Mouse (Mus musculus) midbrain, embryonic 15.5 days (tissue): ENCODE measurements around the gene Pigr. TPM values are rescaled to one million over a fixed set of nuclear protein-coding genes. Genes with fewer than 3 reads are reported as not detected.

ENCODE experiments used
- ATAC-seq: fragments of 200-750 bp; cut with Nextera tagmentation; replicated peaks from 2 replicates; pipeline ENCODE4 v1.8.0; 2017; ENCODE audit warnings: moderate TSS enrichment
- H3K27ac ChIP-seq: fragments of 300-500 bp; sonication (generic); 2 replicates; pipeline ENCODE4 v1.5.1; 2015; ENCODE audit warnings: mild to moderate bottlenecking, inconsistent platforms
- H3K27me3 ChIP-seq: fragments of 300-500 bp; sonication (generic); replicated peaks from 2 replicates; pipeline ENCODE4 v1.6.1; 2015; ENCODE audit warnings: inconsistent platforms
- H3K36me3 ChIP-seq: fragments of 300-500 bp; sonication (generic); replicated peaks from 2 replicates; pipeline ENCODE4 v1.6.1; 2015; ENCODE audit warnings: inconsistent platforms
- H3K4me1 ChIP-seq: fragments of 300-500 bp; sonication (generic); 2 replicates; pipeline ENCODE4 v1.6.1; 2015; ENCODE audit warnings: inconsistent platforms
- H3K4me2 ChIP-seq: fragments of 300-500 bp; sonication (generic); 2 replicates; pipeline ENCODE4 v1.6.1; 2015; ENCODE audit warnings: inconsistent platforms, mild to moderate bottlenecking, moderate library complexity
- H3K4me3 ChIP-seq: fragments of 300-500 bp; sonication (generic); 2 replicates; pipeline ENCODE4 v1.5.1; 2015; ENCODE audit warnings: mild to moderate bottlenecking, inconsistent platforms
- H3K9ac ChIP-seq: fragments of 300-500 bp; sonication (generic); 2 replicates; pipeline ENCODE4 v1.6.1; 2015; ENCODE audit warnings: mild to moderate bottlenecking, inconsistent platforms
- H3K9me3 ChIP-seq: fragments of 300-500 bp; sonication (generic); 2 replicates; pipeline ENCODE4 v1.6.1; 2016; ENCODE audit warnings: inconsistent platforms
- WGBS: fragments of 180-500 bp; shearing (Covaris S2); methylation state at CpG from one replicate; pipeline ENCODE4 v1.1.7; 2015; ENCODE audit warnings: mixed read lengths; 5-methylcytosine and 5-hydroxymethylcytosine counted together
- polyA plus RNA-seq: library from polyadenylated mRNA; unstranded; fragments of >200 nt; fragmentation: Nextera tagmentation; extraction: Ambion mirVana; gene quantifications from 2 replicates; pipeline ENCODE4 v1.2.1, GENCODE M21; 2015

The Pigr gene
- polyA plus RNA-seq, 1 experiment from 2014 or later, result not detected

- WGBS, result 60% methylated on average over 6 of the region's 6 CpGs
- ATAC-seq, result no peak
- Histone ChIP-seq H3K9ac (no peak overlapping the region), H3K27ac (no peak overlapping the region), H3K4me2 (no peak overlapping the region), H3K27me3 (no peaks in the 10 kb centered on the region), H3K36me3 (no peaks in the 10 kb centered on the region), H3K4me3 (no peak overlapping the region), H3K9me3 (no peaks in the 10 kb centered on the region), H3K4me1 (no peaks in the 10 kb centered on the region)
Observed at GRCm38 (mm10) chr1:130802976-130803375, 23.5 kb upstream of the Pigr start.

GRCm38 (mm10) chr1:130804279-130804678, 22.2 kb upstream of the Pigr start:
- Histone ChIP-seq H3K4me2 (no peak overlapping the region), H3K4me1 (no peaks in the 10 kb centered on the region), H3K27me3 (no peaks in the 10 kb centered on the region), H3K9ac (no peak overlapping the region), H3K27ac (no peak overlapping the region), H3K4me3 (no peak overlapping the region), H3K36me3 (no peaks in the 10 kb centered on the region), H3K9me3 (no peaks in the 10 kb centered on the region)
- WGBS, result 60% methylated on average over 6 of the region's 6 CpGs
- no peak for ATAC-seq

- WGBS, result 78% methylated on average over 3 of the region's 3 CpGs
- ATAC-seq, result no peak
Observed at GRCm38 (mm10) chr1:130810906-130811305, 15.6 kb upstream of the Pigr start.

DNA sequence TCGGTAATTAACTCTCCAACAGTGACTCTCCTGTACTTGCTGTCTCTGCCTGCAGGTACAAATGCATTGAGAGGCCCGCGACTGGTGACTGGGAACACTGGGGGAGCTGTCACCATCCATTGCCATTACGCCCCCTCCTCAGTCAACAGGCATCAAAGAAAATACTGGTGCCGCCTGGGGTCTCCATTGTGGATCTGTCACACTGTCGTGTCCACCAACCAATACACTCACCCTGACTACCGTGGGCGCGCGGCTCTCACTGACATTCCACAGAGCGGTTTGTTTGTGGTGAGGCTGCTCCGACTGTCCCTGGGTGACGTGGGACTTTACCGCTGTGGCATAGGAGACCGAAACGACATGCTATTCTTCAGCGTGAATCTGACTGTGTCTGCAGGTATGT, 15.2 kb upstream of the Pigr start:
- no peak overlapping the region for H3K4me2 ChIP-seq
- H3K27ac ChIP-seq, result no peak overlapping the region
- ATAC-seq, result no peak
- H3K4me1 ChIP-seq, result no peaks in the 10 kb centered on the region
- H3K4me3 ChIP-seq, result no peak overlapping the region
- H3K36me3 ChIP-seq, result no peaks in the 10 kb centered on the region
- no peaks in the 10 kb centered on the region for H3K27me3 ChIP-seq
- no peak overlapping the region for H3K9ac ChIP-seq
- H3K9me3 ChIP-seq, result no peaks in the 10 kb centered on the region
- 64% methylated on average over 17 of the region's 17 CpGs for WGBS

More at GRCm38 (mm10) chr1:130810906-130811305, 15.6 kb upstream of the Pigr start:
- no peaks in the 10 kb centered on the region for H3K9me3 ChIP-seq
- no peak overlapping the region for H3K4me3 ChIP-seq
- no peak overlapping the region for H3K4me2 ChIP-seq
- no peak overlapping the region for H3K9ac ChIP-seq
- H3K4me1 ChIP-seq, result no peaks in the 10 kb centered on the region
- H3K36me3 ChIP-seq, result no peaks in the 10 kb centered on the region
- H3K27ac ChIP-seq, result no peak overlapping the region
- no peaks in the 10 kb centered on the region for H3K27me3 ChIP-seq

DNA sequence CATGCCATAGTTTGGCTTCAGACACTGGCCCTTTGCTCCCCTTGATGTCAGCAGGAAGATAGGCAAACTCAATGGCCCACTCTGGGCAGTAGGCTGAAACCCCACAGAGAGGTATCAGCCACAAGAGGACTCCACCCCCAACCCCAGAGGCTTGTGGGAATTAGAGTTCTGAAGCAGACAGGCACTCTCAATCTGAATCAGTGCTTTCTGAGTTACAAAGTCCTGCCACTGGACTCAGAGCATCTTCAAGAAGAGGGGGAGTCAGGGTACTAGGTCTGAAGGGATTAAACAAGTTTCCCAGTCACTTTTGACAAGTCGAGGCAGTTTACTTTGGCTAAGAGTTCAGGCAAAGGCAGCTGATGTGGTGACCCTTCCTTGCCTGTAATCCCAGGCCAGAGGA, 6.7 kb upstream of the Pigr start:
- Histone ChIP-seq H3K4me1 (no peaks in the 10 kb centered on the region), H3K27me3 (no peaks in the 10 kb centered on the region), H3K36me3 (no peaks in the 10 kb centered on the region), H3K4me3 (no peak overlapping the region), H3K4me2 (no peak overlapping the region), H3K9me3 (no peaks in the 10 kb centered on the region), H3K9ac (no peak overlapping the region), H3K27ac (no peak overlapping the region)
- WGBS, result 75% methylated on average over 1 of the region's 1 CpGs
- no peak for ATAC-seq

GRCm38 (mm10) chr1:130820316-130821148, 6.0 kb upstream of the Pigr start:
- 82% methylated on average over 7 of the region's 7 CpGs for WGBS
- H3K9me3 ChIP-seq, result no peaks in the 10 kb centered on the region
- no peak overlapping the region for H3K27ac ChIP-seq
- H3K4me1 ChIP-seq, result no peaks in the 10 kb centered on the region
- no peak overlapping the region for H3K4me2 ChIP-seq
- H3K4me3 ChIP-seq, result no peak overlapping the region
- ATAC-seq, result no peak
- no peaks in the 10 kb centered on the region for H3K27me3 ChIP-seq
- no peaks in the 10 kb centered on the region for H3K36me3 ChIP-seq
- H3K9ac ChIP-seq, result no peak overlapping the region

DNA sequence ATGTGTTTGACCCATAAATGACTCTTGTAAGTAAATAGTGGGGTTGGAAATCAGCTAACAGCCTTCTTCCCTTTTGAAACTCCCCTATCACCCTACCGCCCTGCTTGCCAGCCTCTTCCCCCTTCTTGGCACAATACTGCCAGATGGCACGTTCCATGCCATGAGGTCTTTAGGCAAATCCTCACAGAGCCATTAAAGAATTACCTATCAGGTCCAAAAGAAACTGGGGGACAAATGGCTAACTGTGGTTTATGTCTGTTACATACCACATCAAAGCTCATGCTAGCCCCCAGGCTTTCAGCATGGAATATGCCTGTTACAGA, 5.4 kb upstream of the Pigr start:
- Histone ChIP-seq H3K27me3 (no peaks in the 10 kb centered on the region), H3K4me3 (no peak overlapping the region), H3K9me3 (no peaks in the 10 kb centered on the region), H3K27ac (no peak overlapping the region), H3K4me2 (no peak overlapping the region), H3K9ac (no peak overlapping the region), H3K4me1 (no peaks in the 10 kb centered on the region), H3K36me3 (no peaks in the 10 kb centered on the region)
- WGBS, result 92% methylated on average over 2 of the region's 2 CpGs
- ATAC-seq, result no peak

- Histone ChIP-seq H3K27me3 (no peaks in the 10 kb centered on the region), H3K4me1 (no peaks in the 10 kb centered on the region), H3K36me3 (no peaks in the 10 kb centered on the region), H3K4me2 (no peak overlapping the region), H3K9ac (no peak overlapping the region), H3K27ac (no peak overlapping the region), H3K4me3 (no peak overlapping the region), H3K9me3 (no peaks in the 10 kb centered on the region)
- WGBS, result 86% methylated on average over 9 of the region's 9 CpGs
- ATAC-seq, result no peak
Observed at GRCm38 (mm10) chr1:130821911-130822625, 4.4 kb upstream of the Pigr start.

GRCm38 (mm10) chr1:130828656-130829055, 2.2 kb downstream of the Pigr start:
- no peak overlapping the region for H3K27ac ChIP-seq
- WGBS, result 85% methylated on average over 4 of the region's 4 CpGs
- no peak overlapping the region for H3K9ac ChIP-seq
- no peak for ATAC-seq
- no peaks in the 10 kb centered on the region for H3K4me1 ChIP-seq
- no peaks in the 10 kb centered on the region for H3K36me3 ChIP-seq
- no peaks in the 10 kb centered on the region for H3K9me3 ChIP-seq
- H3K4me3 ChIP-seq, result no peak overlapping the region
- no peaks in the 10 kb centered on the region for H3K27me3 ChIP-seq
- no peak overlapping the region for H3K4me2 ChIP-seq

DNA sequence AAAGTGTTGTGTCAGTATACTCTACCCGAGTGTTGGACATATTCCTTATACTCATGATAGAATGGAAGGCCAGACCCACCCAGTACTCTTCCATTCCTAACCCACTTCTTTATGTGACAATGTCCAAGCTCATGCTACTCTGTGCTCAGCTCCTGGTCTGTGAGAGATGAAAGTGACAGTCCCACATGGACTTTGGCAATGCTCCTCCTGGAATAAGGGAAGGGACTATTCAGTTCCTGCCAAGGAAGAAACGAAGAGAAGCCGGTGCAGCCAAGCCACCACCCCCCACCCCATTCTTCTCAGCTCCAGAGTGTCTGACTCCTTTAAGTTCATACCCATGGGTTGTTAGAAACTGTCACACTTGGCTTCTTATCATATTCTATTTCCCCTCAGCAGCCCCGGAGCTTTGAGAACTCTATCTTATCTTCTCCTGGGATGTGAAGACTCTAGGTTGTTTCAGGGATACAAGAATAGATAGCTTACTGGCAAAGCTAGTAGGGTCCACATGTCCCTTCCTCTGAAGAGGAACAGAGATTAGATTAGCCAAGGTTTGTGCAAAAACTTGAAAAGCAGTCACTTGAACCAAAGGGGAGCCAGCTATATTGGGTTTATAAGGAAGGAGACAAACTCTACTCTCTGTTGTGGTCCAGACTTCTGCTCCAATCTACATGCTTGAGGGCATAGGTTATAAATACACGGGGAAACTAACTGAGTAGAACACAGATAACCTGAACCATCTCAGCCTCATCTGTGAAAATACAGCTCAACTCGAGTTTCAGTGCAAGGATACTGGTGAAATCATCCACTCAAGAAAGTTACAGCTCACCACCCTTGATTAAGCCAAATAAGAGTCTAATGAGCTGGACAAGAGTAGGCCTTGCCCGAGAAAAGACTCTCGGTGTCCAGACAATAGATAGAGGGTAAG, 3.7 kb downstream of the Pigr start:
- Histone ChIP-seq H3K4me3 (no peak overlapping the region), H3K4me1 (no peaks in the 10 kb centered on the region), H3K36me3 (no peaks in the 10 kb centered on the region), H3K27me3 (no peaks in the 10 kb centered on the region), H3K9me3 (no peaks in the 10 kb centered on the region), H3K9ac (no peak overlapping the region), H3K27ac (no peak overlapping the region), H3K4me2 (no peak overlapping the region)
- ATAC-seq, result no peak
- WGBS, result 77% methylated on average over 8 of the region's 8 CpGs

DNA sequence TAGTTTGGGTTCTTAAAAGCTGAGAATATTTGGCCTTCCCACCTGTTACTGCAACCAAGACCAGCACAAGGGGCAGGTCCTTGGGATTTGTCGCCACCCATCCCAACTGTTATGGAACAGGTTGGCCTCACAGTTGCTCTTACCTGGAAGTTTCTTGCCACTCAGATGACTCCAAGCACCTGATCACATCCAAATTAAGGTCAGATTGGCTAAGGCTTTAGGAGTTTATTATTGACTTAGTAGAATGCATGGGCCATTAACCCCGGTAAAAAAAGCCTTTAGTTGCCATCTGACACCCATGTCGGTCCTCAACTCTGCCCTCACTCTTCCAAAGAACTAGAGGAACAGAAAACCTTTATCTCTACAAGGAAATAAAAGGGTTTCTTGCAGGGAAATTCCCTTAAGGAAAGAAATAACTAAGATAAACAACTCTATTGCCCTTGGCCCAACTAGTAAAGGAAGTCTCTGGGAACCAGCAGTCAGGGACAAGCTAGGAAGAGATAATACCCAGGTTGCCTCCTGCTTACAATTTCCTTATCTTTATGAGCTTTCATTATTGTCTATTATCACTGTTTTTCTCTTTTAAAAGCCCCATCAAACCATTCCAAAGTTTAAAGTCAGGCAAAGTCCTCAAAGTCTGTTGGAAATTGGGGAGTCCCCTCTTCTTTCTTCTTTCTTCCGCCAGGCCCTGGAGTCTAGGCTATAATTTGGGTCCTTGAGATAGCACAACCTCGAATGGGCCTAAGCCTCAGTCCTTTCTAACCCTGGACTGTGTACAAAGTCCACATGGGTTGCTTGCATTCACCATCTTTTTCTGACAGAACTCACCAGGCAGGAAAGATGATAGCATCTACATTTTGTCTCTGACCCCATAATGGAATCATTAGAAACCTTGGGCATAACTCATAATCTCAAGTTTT, 6.0 kb downstream of the Pigr start:
- H3K4me2 ChIP-seq, result no peak overlapping the region
- no peaks in the 10 kb centered on the region for H3K4me1 ChIP-seq
- ATAC-seq, result no peak
- WGBS, result 83% methylated on average over 5 of the region's 5 CpGs
- H3K36me3 ChIP-seq, result no peaks in the 10 kb centered on the region
- no peak overlapping the region for H3K27ac ChIP-seq
- no peak overlapping the region for H3K9ac ChIP-seq
- H3K9me3 ChIP-seq, result no peaks in the 10 kb centered on the region
- H3K27me3 ChIP-seq, result no peaks in the 10 kb centered on the region
- no peak overlapping the region for H3K4me3 ChIP-seq
